Mouse (Mus musculus) spleen, postnatal 10 days (tissue): Measurements from ENCODE around the gene Hoxd9.

Source experiments
- DNase-seq, 2 experiments: peaks; one replicate each; pipeline ENCODE4 v3.0.0; 2021 to 2022; ENCODE audit warnings: low spot score in 2 of 2

The Hoxd9 gene

GRCm38 (mm10) chr2:74733765-74734164 lies 36.2 kb downstream of the Hoxd9 start:
- no peak for DNase-seq

GRCm38 (mm10) chr2:74734451-74734850 lies 36.9 kb downstream of the Hoxd9 start:
- DNase-seq = no peak

GRCm38 (mm10) chr2:74734996-74735811 lies 37.7 kb downstream of the Hoxd9 start:
- no peak for DNase-seq

GRCm38 (mm10) chr2:74735851-74736687 lies 38.5 kb downstream of the Hoxd9 start:
- no peak for DNase-seq

GRCm38 (mm10) chr2:74736688-74737577 lies 39.4 kb downstream of the Hoxd9 start:
- no peak for DNase-seq

GRCm38 (mm10) chr2:74737578-74738070 lies 40.1 kb downstream of the Hoxd9 start:
- no peak for DNase-seq

GRCm38 (mm10) chr2:74738623-74739475 lies 41.3 kb downstream of the Hoxd9 start:
- DNase-seq = no peak

GRCm38 (mm10) chr2:74739476-74739800 lies 41.9 kb downstream of the Hoxd9 start:
- no peak for DNase-seq

- DNase-seq = no peak
These were observed 42.3 kb downstream of the Hoxd9 start for GRCm38 (mm10) chr2:74739869-74740268.

GRCm38 (mm10) chr2:74740311-74741091 lies 43.0 kb downstream of the Hoxd9 start:
- DNase-seq = no peak

- no peak for DNase-seq
These were observed 43.9 kb downstream of the Hoxd9 start for GRCm38 (mm10) chr2:74741252-74741978.

GRCm38 (mm10) chr2:74741979-74742277 lies 44.4 kb downstream of the Hoxd9 start:
- DNase-seq = no peak

- no peak for DNase-seq
These were observed 48.2 kb downstream of the Hoxd9 start for GRCm38 (mm10) chr2:74745540-74746297.

- DNase-seq = no peak
These were observed 48.9 kb downstream of the Hoxd9 start for GRCm38 (mm10) chr2:74746298-74746921.

- no peak for DNase-seq
These were observed 49.5 kb downstream of the Hoxd9 start for GRCm38 (mm10) chr2:74747006-74747405.

- DNase-seq = no peak
These were observed 50.2 kb downstream of the Hoxd9 start for GRCm38 (mm10) chr2:74747661-74748141.

- DNase-seq = no peak
These were observed 51.0 kb downstream of the Hoxd9 start for GRCm38 (mm10) chr2:74748436-74748995.
